Mouse (Mus musculus) adrenal gland, adult 8-10 months (tissue): Measurements from ENCODE around the gene Slfn1. TPM values are rescaled to one million over a fixed set of nuclear protein-coding genes. Genes with fewer than 3 reads are reported as not detected.
"Not testable (repeated sequence)": the region's sequence is repeated elsewhere in the genome, so short reads cannot be mapped to it uniquely, and the experiment has no call there.

Experiments
- DNase-seq: peaks from one replicate; pipeline ENCODE4 v3.0.0; 2022
- total RNA-seq, 4 experiments: library from RNA; stranded (reverse); gene quantifications; 2 replicates each; pipeline ENCODE4 v1.2.4; 2022

Slfn1 gene
- under 1 TPM; 0.14 to 0.38 (median 0.24) TPM for total RNA-seq

DNA sequence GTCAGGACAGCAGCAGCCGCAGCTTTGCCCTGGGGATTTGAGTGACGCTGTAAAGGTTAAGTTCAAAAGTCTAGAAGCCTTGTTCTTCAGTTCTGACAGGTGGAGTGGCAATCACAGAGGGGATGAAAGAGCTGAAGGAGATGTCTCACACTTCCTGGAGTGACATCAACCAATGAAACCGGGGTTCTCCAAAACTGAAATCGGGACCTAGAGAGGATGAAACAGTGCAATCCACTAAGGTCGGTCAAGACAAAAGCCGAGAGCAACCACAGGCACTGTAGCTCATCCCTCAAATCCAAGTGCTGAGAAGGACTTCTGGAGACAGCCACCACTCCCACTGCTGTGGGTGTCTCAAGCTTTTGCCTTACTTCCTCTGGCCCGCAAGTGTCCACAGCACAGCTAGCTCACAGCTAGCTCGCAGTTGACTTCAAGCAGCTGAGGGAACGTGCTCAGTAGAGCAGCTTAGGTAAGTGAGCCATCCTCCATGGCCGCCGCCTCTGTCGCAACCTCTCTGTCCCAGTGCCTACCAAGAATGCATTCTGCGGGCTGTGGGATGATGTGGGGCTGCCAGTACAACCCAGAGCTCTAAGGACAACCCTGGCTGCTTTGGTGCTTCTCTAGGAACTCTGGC, at the start of gene Slfn1:
Gene Slfn1 (plus strand): TSS at position 253 of the 631 bp plus-strand sequence.
- DNase-seq, result no peak

DNA sequence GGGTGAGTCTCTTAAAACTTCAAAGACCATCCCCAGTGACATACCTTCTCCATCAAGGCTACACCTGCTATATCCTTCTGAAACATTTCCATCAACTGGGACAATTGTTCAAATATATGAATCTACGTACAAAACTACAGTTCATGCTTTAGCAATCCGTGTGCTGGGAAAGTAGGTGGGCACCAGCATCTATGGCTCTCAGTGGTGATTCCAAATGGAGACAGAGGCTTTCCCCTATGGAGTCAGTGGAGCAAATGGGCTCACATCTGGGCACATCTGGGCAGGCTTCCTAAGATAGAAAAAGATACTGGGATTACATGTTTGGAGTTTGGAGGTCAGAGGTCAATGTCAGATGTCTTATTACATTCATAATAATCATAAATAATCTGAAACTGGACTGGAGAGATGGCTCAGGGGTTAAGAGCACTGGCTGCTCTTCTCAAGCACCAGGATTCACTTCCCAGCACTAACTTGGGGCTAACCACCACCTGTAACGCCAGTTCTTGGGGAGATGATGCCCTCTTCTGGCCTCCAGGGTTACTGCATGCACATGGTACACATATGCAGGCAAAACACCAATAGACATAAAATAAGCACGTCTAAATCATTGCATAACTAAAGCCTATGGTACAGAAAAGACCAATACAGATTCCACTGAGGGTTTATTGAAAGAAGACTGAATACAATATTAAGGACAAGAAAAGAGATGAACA, 48.5 kb upstream of the Slfn1 start:
- no peak for DNase-seq

DNA sequence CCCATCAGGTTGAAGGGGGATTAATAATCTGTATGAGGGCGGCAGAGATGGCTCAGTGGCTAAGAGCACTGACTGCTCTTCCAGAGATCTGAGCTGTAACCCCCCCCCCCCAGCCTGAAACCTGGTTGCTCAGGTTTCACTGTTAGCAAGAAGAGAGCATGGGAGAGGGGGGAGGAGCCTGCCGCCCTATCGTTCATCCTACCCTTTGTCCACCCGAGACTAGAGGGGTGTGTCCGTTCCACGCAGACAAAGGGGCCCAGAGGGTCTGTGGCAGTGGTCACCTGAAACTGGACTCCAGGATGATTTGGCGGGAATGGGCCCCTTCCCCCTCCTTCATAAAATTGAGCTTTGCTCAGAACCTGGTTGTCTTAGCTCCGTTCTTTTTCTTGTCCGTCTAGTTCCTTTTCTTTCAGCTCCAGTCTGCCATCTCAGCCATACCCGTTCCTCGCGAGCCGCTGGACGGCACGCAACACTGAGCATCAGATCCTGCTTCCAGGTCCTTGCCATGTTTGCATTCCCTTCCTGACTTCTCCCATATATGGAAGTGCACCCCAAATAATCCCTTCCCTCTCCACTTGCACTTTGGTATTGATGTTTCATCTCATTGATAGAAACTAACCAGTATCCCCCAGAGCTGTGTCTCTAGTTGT, 46.2 kb upstream of the Slfn1 start:
- no peak for DNase-seq

DNA sequence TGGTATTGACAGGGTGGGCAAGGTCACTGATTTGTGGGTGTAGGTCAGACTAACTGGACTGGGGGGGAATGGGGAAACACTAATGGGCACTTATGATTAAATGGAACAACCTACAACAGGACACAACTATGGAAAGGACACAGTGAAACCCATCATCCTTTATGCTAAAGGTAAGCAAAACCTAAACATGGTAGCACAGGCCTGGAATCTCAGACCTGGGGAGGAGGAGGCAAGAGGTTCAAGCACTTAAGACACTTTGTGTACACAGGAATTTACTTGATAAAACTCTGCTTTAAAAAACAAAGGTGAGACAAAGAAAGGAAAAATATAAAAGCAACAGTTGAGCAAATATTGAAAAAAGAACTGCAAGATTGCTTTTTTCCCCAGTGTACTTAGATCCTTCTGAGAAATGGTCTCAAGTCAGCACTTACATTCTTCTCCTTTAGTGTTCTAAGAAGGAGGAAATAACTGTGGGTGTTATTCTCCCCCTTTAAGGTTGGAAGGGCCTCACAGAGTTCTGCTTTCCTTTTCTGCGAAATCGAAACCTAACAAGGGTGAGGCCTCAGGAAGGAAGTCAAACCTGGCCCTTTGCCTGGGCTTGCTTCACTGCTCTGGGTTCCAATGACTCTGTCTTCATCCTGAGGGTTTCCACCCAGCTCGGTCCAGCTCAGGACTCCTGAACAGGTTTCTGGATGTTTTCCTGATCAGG, 38.8 kb upstream of the Slfn1 start:
- DNase-seq, result peak; percentile 57

DNA sequence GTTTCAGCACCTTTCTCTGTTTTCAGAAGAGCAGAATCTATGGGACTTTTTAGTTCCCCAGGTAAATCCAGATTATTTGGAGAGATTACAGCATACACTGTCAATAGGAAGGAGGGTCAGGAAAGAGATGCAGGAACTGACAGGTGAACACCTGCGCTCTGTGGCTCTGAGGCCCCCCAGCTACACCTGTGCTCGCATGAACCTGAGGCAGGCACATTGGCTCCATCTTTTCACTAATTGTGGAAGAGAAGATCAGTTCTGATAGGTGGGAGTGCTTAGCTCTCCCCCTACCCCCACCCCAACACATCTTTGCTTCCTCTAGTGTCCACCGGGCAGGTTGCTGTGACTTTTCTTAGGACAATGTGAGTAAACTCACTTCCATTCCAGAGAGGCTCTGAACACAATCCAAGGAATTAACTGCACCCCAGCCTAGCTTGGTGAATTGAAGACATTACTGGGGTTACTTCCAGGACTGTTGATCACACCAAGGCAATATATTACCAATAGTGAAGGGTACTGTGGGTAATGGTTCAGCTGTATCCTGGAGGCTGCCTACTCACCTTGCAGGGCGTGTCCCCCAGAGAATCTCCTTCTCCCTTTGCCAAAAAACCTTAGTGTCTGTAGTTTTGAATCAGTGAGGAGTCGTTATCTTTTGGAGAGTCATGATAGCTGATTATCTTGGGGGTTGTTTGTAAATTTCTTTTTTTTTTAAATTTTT, 38.1 kb upstream of the Slfn1 start:
- no peak for DNase-seq

DNA sequence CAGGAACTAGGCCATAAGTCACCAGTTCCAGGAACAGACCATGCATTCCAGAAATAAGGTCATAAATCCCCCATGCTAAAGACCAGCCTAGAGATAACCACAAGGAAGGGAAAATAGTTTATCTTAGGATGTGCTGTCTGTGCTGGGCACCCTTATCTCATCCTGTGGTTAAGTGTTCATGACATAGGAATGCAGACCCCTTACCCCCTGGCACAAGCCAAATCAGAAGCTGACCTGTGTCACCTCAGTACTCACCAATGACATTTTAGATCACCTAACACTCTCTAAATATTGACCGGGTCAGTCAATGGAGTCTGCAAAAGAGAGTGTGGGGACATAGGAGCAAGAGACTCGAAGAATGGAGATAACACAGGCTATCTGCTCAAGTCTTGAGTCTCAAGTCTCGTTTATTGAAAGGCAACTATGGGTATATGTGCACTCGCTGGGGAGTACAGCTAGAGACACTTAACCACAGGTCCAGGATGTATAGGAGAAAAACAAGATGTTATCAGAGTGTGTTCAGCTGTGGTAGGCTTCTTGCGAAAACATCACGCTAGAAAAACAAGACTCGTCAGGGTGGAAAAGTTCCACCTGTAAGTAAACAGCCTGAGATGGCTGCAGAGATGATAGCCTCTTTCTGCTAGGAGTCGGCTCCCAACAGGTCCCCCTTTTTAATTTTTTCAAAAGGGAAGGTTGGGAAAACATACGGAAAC, 37.0 kb upstream of the Slfn1 start:
- no peak for DNase-seq

DNA sequence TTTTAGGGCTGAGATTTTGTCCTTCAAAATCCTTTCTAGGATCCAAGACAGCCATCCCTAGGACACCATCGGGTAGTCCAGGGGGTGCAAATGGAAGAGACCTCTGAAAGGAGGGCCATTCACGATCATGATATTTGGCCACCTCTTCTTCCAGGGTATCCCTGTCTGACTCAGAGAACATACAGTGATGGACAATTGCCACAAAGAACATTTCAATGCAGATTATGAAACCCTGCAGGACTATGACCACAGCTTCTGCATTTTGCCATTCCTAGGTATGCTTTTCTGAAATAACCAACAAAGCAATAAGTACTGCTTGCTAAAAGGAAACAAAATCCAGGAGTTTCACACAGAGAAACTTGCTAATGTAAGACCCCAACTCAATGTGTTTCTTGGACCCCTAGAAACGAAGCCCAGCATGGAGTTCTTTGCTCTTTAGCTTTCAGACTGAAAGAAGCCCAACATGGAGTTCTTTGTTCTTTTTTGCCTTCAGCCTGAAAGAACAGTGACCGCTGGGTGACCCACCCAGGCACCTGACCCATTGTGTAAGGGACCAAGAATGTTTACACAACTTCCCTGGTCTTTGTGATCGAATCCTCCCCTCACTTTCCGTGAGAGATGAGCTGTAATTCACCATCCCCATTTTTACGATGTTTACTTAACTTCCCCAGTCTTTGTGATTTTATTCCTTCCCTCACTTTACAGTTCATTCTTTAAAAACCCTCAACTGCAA, 33.7 kb upstream of the Slfn1 start:
- no peak for DNase-seq

DNA sequence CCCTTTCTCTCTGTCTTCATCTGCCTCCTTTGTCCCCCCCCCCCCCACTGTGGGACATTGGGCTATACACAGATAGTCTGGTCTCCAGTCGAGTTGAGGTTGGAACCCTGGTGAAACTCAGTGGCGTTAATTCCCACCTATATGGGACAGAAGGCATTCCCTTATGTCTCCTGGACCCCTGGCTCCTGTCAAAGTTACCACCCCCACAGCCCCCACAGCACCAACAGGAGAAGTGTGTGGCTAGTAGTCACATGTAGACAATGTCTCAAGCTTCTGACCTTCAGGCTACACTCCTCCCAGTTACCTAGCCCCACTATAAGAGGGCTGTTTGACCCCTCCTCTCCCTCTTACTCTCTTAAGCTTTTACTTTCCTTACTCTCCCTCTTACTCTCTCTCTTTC, 32.5 kb upstream of the Slfn1 start:
- DNase-seq, result no peak

DNA sequence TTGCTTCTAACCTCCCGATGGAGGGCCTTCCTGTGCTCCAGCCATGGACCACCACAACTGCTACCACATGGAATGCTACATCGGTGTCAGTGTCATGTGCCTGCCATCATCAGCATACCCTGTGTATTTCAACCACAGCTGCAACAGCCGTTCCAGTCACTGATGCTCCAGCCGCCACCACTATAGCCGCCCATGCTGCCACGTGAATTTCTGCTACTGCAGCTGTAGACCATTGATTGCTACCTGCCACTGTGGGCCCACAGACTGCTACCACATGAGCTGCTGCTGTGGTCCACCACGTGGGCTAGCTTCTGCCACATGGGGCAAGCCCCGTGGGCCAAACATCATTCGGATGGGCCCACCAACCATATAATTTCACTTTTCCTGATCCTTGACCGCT, 31.9 kb upstream of the Slfn1 start:
- DNase-seq, result no peak

DNA sequence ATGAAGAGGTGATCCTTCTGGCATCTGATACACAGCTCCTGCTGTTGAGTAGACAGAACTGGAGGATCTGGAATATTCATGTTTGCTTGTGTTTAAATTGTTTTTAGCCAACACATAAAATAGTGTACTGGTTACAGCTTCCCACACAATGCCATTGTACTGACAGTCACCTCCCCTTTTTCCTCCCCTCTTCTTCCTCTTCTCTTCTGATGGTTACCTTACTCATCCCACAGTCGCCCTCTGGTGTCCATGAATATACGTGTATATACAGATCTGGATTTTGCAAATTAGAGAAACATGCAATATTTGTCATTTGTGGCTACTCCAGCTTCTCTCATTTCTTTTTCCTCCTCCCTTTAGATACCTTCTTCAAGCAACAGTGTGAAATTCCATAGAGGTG, 1.5 kb upstream of the Slfn1 start:
- no peak for DNase-seq

DNA sequence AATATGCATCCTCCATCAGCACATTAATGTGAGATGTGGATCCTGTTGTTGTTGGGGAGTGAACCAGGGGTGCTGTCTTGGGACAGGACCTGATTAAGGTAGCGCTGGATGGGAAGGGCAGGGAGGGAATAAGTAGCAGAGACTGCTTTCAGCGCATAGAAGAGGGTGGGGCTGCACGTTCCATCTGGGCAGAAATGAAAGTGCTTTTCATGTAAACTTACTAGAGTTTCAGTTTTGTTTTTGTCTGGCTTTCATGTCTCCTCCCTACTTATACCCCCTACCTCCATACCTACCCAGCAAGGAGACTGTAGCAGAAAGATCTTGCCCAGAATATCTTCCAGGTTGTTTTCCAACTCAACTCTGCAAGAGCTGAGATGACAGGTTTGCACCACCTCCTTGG, 1.4 kb downstream of the Slfn1 start:
- no peak for DNase-seq

DNA sequence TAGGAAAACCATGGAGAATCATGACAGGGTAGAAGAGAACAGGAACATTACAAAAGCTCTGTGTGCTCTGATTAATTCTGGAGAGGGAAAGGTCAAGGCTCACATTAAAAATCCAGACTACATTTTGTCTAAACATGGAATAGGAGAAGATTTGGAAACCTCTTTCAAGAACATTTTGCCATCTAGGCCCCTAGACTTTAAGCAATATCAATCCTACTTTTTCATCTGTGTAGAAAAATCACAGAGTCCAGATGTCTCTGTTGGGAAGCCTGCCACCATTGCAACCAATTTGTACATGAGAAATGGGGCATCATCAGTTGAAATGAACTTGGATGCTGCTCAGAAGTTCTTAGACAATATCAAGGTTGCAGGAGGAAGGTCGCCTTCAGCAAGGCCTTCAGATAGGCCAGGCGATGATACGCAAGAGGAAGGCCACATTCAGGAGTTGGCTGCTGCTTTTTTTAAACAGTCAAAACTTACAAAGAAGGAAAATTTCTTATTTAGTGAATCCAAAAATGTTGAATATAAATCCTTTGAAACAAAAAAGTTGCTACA, 4.6 kb downstream of the Slfn1 start:
- DNase-seq, result peak; percentile 60

DNA sequence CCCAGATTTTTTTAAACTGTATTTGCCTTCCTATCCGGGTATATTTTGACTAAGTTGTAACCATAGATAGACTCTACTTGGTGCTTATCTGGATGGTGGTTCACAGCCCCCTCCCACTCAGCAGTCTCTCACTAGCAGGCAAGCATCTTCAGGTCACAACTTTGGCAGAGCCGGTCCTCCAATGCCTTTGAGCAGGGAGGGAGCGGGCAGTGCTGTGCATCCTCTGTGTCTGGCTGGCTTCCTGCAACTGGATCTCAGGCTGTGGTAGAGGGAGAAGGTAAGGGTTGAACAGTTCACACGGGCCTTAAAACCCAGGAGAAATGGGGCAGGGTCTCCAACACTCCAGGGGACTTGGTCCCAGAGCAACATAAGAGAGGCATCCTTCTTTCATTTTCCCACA, 6.5 kb downstream of the Slfn1 start:
- DNase-seq, result no peak

DNA sequence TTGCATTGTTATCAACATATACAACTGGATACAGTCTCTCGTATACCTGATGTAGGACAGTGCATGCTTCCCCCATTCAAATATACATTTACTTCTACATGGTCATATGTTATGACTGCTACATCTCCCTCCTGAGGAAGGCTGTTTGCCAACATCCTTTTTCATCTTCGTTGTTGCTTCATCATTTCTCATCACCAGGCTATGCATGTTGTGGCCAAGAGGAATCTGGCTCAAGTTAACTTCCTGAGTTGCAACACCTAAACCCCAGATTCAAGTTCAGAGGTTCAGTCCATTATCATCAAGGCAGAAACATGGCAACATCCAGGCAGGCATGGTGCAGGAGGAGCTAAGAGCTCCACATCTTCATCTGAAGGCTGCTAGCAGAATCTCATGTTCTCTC, 8.3 kb downstream of the Slfn1 start:
- DNase-seq, result no peak

DNA sequence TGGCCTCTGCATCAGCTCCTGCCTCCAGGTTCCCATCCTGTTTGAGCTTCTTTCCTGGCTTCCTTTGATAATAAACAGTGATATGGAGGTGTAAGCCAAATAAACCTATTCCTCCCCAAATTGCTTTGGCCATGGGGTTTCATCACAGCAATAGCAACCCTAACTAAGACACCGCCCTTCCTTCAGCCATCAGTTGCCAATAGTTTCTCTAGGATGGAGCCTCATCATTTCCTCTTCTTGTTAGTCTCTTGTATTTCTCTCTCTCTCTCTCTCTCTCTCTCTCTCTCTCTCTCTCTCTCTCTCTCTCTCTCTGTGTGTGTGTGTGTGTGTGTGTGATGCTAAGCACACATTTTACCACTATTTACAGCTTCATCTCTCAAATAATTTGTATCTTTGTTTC, 9.0 kb downstream of the Slfn1 start:
- not testable (repeated sequence) for DNase-seq

DNA sequence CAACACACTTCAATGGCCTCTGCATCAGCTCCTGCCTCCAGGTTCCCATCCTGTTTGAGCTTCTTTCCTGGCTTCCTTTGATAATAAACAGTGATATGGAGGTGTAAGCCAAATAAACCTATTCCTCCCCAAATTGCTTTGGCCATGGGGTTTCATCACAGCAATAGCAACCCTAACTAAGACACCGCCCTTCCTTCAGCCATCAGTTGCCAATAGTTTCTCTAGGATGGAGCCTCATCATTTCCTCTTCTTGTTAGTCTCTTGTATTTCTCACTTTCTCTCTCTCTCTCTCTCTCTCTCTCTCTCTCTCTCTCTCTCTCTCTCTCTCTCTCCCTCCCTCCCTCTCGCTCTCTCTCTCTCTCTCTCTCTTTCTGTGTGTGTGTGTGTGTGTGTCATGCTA, 20.6 kb downstream of the Slfn1 start:
- DNase-seq, result not testable (repeated sequence)

DNA sequence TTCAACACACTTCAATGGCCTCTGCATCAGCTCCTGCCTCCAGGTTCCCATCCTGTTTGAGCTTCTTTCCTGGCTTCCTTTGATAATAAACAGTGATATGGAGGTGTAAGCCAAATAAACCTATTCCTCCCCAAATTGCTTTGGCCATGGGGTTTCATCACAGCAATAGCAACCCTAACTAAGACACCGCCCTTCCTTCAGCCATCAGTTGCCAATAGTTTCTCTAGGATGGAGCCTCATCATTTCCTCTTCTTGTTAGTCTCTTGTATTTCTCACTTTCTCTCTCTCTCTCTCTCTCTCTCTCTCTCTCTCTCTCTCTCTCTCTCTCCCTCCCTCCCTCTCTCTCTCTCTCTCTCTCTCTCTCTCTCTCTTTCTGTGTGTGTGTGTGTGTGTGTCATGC, 32.3 kb downstream of the Slfn1 start:
- not testable (repeated sequence) for DNase-seq
